Comparison of ENCODE assay signal across 22 mouse cellular contexts in the genomic region with DNA sequence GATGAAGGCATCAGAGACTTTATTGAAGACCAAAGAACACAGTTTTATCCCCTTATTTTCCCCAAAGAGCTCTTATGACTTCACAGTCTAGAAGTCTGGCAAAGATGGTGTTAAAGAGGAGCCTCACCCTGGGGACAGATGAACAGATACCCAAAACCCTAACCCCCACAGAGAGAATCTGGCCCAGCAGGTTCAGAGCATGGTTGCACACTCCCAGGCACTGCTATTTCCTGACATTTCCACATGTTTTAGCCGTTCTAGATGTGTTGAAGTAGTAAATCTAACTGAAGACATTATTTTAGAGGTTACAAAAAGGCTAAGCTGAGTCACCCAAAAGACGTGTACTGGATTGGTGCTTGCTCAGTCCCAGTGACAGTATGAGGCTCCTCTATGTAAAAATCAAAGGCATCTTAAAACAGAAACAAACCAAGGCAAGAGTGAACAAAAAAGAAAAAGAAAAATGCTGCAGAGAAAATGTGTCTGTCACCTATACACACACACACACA.
"Had no signal": no experiment of that assay in that cellular context is flagged by ENCODE, and none has a peak within 500 bp of the region (broad histone marks: within the 10 kb centered on the region; RNA-seq: fewer than 3 reads in every experiment).

No protein-coding gene starts in this region.

- H3K9ac ChIP-seq: limb, embryonic 13.5 days; liver, embryonic 14.5 days; liver, postnatal 0 days; lung, embryonic 14.5 days; midbrain, embryonic 12.5 days; neural tube, embryonic 13.5 days; stomach, embryonic 15.5 days had no signal

- ATAC-seq: liver, postnatal 0 days; lung, postnatal 0 days; midbrain, embryonic 16.5 days had no signal

- DNase-seq: kidney, postnatal 25 days; layer of hippocampus, postnatal 36 days; left cerebral cortex, postnatal 4 days; liver, postnatal 0 days; retina, postnatal 1 day; right cerebral cortex, postnatal 25 days; spleen, adult 18-20 months; thymus, postnatal 36 days had no signal

- H3K4me1 ChIP-seq: limb, embryonic 13.5 days; midbrain, embryonic 12.5 days; neural tube, embryonic 13.5 days; stomach, embryonic 15.5 days had no signal

- H3K27ac ChIP-seq: kidney, postnatal 0 days; layer of hippocampus, adult 2 months; left cerebral cortex, adult 2 months; limb, embryonic 13.5 days; liver, embryonic 14.5 days; macrophage; midbrain, embryonic 12.5 days; neural tube, embryonic 13.5 days; stomach, embryonic 15.5 days had no signal

- H3K27me3 ChIP-seq: limb, embryonic 13.5 days; midbrain, embryonic 12.5 days; neural tube, embryonic 13.5 days; stomach, embryonic 15.5 days had no signal

- H3K4me2 ChIP-seq: limb, embryonic 13.5 days; liver, embryonic 11.5 days; lung, embryonic 14.5 days; midbrain, embryonic 12.5 days; neural tube, embryonic 13.5 days; stomach, embryonic 15.5 days had no signal

- H3K9me3 ChIP-seq: limb, embryonic 13.5 days; midbrain, embryonic 12.5 days; neural tube, embryonic 13.5 days; stomach, embryonic 15.5 days had no signal

- H3K4me3 ChIP-seq: layer of hippocampus, adult 2 months; left cerebral cortex, adult 2 months; limb, embryonic 13.5 days; midbrain, embryonic 12.5 days; myocyte; neural tube, embryonic 13.5 days; stomach, embryonic 15.5 days had no signal

- H3K36me3 ChIP-seq: limb, embryonic 13.5 days; midbrain, embryonic 12.5 days; neural tube, embryonic 13.5 days; stomach, embryonic 15.5 days had no signal
